Mouse (Mus musculus) heart, embryonic 14.5 days (tissue): ENCODE measurements at regions not wholly inside any gene's neighbourhood (a gene's known extent, or its start where the extent isn't known, plus 50 kb on each side); places are given as distances from the start of the nearest gene placed in this dataset.
A peak's percentile ranks its signal among the peaks of the same experiment; 100 is the strongest.

Source experiments
- ATAC-seq: fragments of 200-750 bp; cut with Nextera tagmentation; 2 replicates; pipeline ENCODE4 v1.8.0; 2017; ENCODE audit warnings: low read depth, moderate TSS enrichment; ENCODE audit not compliant: insufficient number of reproducible peaks, insufficient read depth, low FRiP score
- H3K27ac ChIP-seq, 2 experiments: fragments of 200-500 bp in 1 of 2; fragments of 300-500 bp in 1 of 2; sonication (generic) in 1 of 2; replicated peaks in 1 of 2; 2 replicates each; pipeline ENCODE4 v1.5.1; 2012 to 2014; ENCODE audit warnings: low read depth in 2 of 2, low read length in 2 of 2, control low read depth in 1 of 2, mild to moderate bottlenecking in 1 of 2, mixed read lengths in 1 of 2; ENCODE audit not compliant: control insufficient read depth in 1 of 2, insufficient read depth in 1 of 2
- H3K27me3 ChIP-seq: fragments of 300-500 bp; sonication (generic); 2 replicates; pipeline ENCODE4 v1.6.1; 2014; ENCODE audit warnings: mild to moderate bottlenecking, low read length, control low read depth; ENCODE audit not compliant: control insufficient read depth, insufficient read depth
- H3K36me3 ChIP-seq: fragments of 300-500 bp; sonication (generic); 2 replicates; pipeline ENCODE4 v1.6.1; 2014; ENCODE audit warnings: mild to moderate bottlenecking, control low read depth, low read length, mixed read lengths; ENCODE audit not compliant: control insufficient read depth, insufficient read depth
- H3K4me1 ChIP-seq, 2 experiments: fragments of 200-500 bp in 1 of 2; fragments of 300-500 bp in 1 of 2; sonication (generic) in 1 of 2; 2 replicates each; pipeline ENCODE4 v1.6.1; 2012 to 2014; ENCODE audit warnings: low read length in 2 of 2, control low read depth in 1 of 2, mixed read lengths in 1 of 2; ENCODE audit not compliant: control insufficient read depth in 2 of 2, insufficient read depth in 2 of 2
- H3K4me2 ChIP-seq: fragments of 300-500 bp; sonication (generic); 2 replicates; pipeline ENCODE4 v1.6.1; 2014; ENCODE audit warnings: mild to moderate bottlenecking, low read length
- H3K4me3 ChIP-seq, 2 experiments: fragments of 200-500 bp in 1 of 2; fragments of 300-500 bp in 1 of 2; sonication (generic) in 1 of 2; 2 replicates each; pipeline ENCODE4 v1.5.1; 2012 to 2014; ENCODE audit warnings: low read length in 2 of 2, mild to moderate bottlenecking in 2 of 2, control low read depth in 1 of 2, low read depth in 1 of 2, moderate library complexity in 1 of 2; ENCODE audit not compliant: control insufficient read depth in 1 of 2, insufficient read depth in 1 of 2
- H3K9ac ChIP-seq: fragments of 300-500 bp; sonication (generic); 2 replicates; pipeline ENCODE4 v1.6.1; 2014; ENCODE audit warnings: mild to moderate bottlenecking, low read length
- H3K9me3 ChIP-seq: fragments of 300-500 bp; sonication (generic); 2 replicates; pipeline ENCODE4 v1.6.1; 2016; ENCODE audit warnings: low read length, control low read depth; ENCODE audit not compliant: control insufficient read depth
- WGBS: fragments of 180-500 bp; shearing (Covaris S2); extraction: QIAGEN DNeasy Blood & Tissue Kit; methylation state at CpG from one replicate; pipeline ENCODE4 v1.1.7; 2014; 5-methylcytosine and 5-hydroxymethylcytosine counted together

DNA sequence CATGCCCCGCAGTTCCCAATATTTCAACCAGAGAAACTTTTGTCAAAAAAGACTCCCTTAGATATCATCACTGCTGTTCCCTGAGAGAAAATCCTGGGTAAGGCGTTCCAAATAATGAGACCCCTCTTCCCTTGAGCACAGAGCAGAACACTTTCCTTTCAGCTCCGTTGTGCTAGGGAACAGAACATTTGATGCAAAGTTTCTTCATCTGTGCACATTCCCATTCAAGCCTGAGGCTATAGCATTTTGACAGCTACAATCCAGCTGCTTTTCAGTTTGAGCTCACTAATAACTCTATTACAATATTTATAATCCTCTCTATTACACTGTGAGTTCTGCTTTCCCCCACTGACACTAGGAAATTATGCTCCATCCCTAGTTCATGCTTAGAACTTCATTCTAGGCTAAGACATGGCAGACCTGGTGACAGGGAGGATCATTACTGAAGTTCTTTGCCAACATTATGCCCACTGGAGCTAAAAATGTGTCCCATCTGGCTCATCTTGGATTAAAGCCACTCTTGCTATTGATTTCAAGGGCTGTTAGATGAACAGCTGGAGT, 692.8 kb downstream of the Dnah5 start:
- H3K27ac ChIP-seq: no peak overlapping the region
- no peaks in the 10 kb centered on the region for H3K9me3 ChIP-seq
- 78% methylated on average over 3 of the region's 3 CpGs for WGBS
- no peaks in the 10 kb centered on the region for H3K4me1 ChIP-seq
- H3K4me3 ChIP-seq: no peak overlapping the region
- no peak overlapping the region for H3K4me2 ChIP-seq
- no peak for ATAC-seq
- no peaks in the 10 kb centered on the region for H3K36me3 ChIP-seq
- H3K27me3 ChIP-seq: no peaks in the 10 kb centered on the region
- no peak overlapping the region for H3K9ac ChIP-seq

DNA sequence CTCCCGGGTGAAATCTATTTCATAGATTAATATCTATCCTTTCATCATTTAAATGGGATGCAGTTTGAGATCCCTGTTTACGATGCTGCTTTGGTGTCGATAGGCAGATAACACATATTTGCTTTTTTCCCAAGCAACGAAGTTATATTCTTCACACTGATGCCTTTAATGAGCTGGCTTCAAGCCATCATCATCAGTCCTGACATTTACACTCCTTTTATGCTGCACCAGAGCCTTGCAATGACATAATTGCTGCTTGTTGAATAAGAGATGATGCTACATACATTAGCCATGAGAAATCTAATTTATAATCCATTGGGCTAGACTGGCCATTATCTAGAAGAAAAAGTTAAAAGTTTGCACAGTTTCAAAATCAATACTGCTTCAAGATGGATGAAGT, 718.9 kb downstream of the Dnah5 start:
- Histone ChIP-seq H3K27ac (no peak overlapping the region), H3K9me3 (no peaks in the 10 kb centered on the region), H3K36me3 (no peaks in the 10 kb centered on the region), H3K9ac (no peak overlapping the region), H3K4me3 (no peak overlapping the region), H3K4me2 (no peak overlapping the region), H3K4me1 (no peaks in the 10 kb centered on the region), H3K27me3 (no peaks in the 10 kb centered on the region)
- WGBS: 78% methylated on average over 4 of the region's 4 CpGs
- ATAC-seq: no peak

DNA sequence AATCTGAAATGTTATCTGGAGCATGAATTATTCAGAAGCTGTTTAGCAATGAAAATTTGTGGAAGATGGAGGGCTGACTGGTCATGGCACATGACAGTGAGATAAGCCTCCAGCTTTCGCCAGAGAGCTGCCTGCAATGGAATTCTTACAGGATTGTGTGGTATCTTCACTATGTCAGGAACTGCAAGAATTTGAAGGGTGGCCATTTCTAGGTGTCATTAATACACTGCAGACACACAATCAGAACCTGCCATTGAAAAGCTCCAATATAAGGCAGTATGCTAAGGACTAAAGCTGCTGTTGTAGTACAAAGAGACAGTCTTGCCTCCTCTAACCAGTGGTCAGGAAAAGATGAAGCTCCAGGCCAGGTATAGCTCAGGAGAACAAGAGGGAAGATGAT, 744.7 kb downstream of the Dnah5 start:
- Histone ChIP-seq H3K27ac (peak overlapping the region in 1 of 2 experiments; percentile 44; a peak in 2 of 4 replicates), H3K4me2 (no peak overlapping the region), H3K4me3 (no peak overlapping the region), H3K9ac (no peak overlapping the region), H3K36me3 (no peaks in the 10 kb centered on the region), H3K27me3 (no peaks in the 10 kb centered on the region), H3K9me3 (no peaks in the 10 kb centered on the region), H3K4me1 (peaks cover 0 to 11% of the 10 kb centered on the region in 2 experiments; a peak in 1 of 4 replicates)
- ATAC-seq: peak; percentile 50; the same call in 1 of the 2 replicates
- whole genome bisulfite sequencing: 23% methylated on average over 1 of the region's 1 CpGs
